25 mouse cellular contexts compared by ENCODE assay signal in genomic region chr19:55322604-55323003, GRCm38 (mm10).
"Had no signal": no experiment of that assay in that cellular context is flagged by ENCODE, and none has a peak within 500 bp of the region (broad histone marks: within the 10 kb centered on the region; RNA-seq: fewer than 3 reads in every experiment).

No protein-coding gene starts in this region.

- H3K9me3 ChIP-seq: heart, embryonic 13.5 days; heart, embryonic 15.5 days; hindbrain, embryonic 13.5 days; hindbrain, embryonic 15.5 days; kidney, embryonic 15.5 days; limb, embryonic 10.5 days; limb, embryonic 12.5 days; liver, embryonic 13.5 days; liver, embryonic 15.5 days had no signal

- H3K4me3 ChIP-seq: heart, embryonic 13.5 days; heart, embryonic 15.5 days; hindbrain, embryonic 13.5 days; hindbrain, embryonic 15.5 days; kidney, embryonic 15.5 days; limb, embryonic 10.5 days; limb, embryonic 12.5 days; liver, embryonic 13.5 days; liver, embryonic 15.5 days had no signal

- H3K27me3 ChIP-seq: heart, embryonic 13.5 days; heart, embryonic 15.5 days; hindbrain, embryonic 13.5 days; hindbrain, embryonic 15.5 days; kidney, embryonic 15.5 days; limb, embryonic 12.5 days; liver, embryonic 13.5 days; liver, embryonic 15.5 days had no signal

- H3K4me1 ChIP-seq: limb, embryonic 10.5 days; limb, embryonic 12.5 days had no signal

- H3K27ac ChIP-seq: heart, embryonic 13.5 days; heart, embryonic 15.5 days; hindbrain, embryonic 13.5 days; hindbrain, embryonic 15.5 days; hindbrain, postnatal 0 days; kidney, embryonic 15.5 days; kidney, postnatal 0 days; limb, embryonic 10.5 days; limb, embryonic 12.5 days; liver, embryonic 13.5 days; liver, embryonic 15.5 days had no signal

- H3K9ac ChIP-seq: heart, embryonic 13.5 days; heart, embryonic 15.5 days; hindbrain, embryonic 13.5 days; hindbrain, embryonic 15.5 days; kidney, embryonic 15.5 days; limb, embryonic 12.5 days; liver, embryonic 13.5 days; liver, embryonic 15.5 days; liver, postnatal 0 days had no signal

- DNase-seq: gastrocnemius, postnatal 14 days; gastrocnemius, postnatal 36 days; heart, adult 18-20 months; heart, postnatal 14 days; heart, postnatal 36 days; kidney, adult 11 months; kidney, adult 2 months; kidney, adult 9 months; kidney, postnatal 14 days; kidney, postnatal 36 days; layer of hippocampus, adult 9-11 months; layer of hippocampus, postnatal 36 days; liver; liver, embryonic 13.5 days; liver, postnatal 0 days had no signal
